Mouse (Mus musculus): ENCODE results near the gene Tbxa2r. TPM values are rescaled to one million over a fixed set of nuclear protein-coding genes. Genes with fewer than 3 reads are reported as not detected.

Tbxa2r gene
- polyA plus RNA-seq, 1 experiment from 2014 or later, result 2.3 TPM

GRCm38 (mm10) chr10:81303258-81303657 is 25.3 kb upstream of the Tbxa2r start:
- Histone ChIP-seq H3K4me3 (ENCODE audit: low read depth, low read length) (no peak overlapping the region), H3K9me3 (ENCODE audit: control insufficient read depth, low read length) (no peaks in the 10 kb centered on the region), H3K4me1 (replicated peaks; ENCODE audit: control insufficient read depth, insufficient read depth, low read length) (no peaks in the 10 kb centered on the region; the same call in 1 of the 2 replicates), H3K4me2 (replicated peaks; ENCODE audit: low read depth, low read length) (no peak overlapping the region), H3K36me3 (ENCODE audit: control insufficient read depth, insufficient read depth, low read length) (peaks cover 9% of the 10 kb centered on the region; the same call in 1 of the 2 replicates), H3K27ac (ENCODE audit: low read depth, low read length) (no peak overlapping the region), H3K27me3 (ENCODE audit: control insufficient read depth, insufficient read depth, low read length) (no peaks in the 10 kb centered on the region), H3K9ac (ENCODE audit: low read depth, low read length) (no peak overlapping the region)
- DNase-seq (ENCODE audit: low spot score), result no peak
- ATAC-seq (ENCODE audit: low FRiP score), result no peak
- 74% methylated on average over 10 of the region's 10 CpGs for WGBS

- Histone ChIP-seq H3K9ac (ENCODE audit: low read depth, low read length) (no peak overlapping the region), H3K4me3 (ENCODE audit: low read depth, low read length) (no peak overlapping the region), H3K9me3 (ENCODE audit: control insufficient read depth, low read length) (no peaks in the 10 kb centered on the region), H3K27me3 (ENCODE audit: control insufficient read depth, insufficient read depth, low read length) (no peaks in the 10 kb centered on the region), H3K36me3 (ENCODE audit: control insufficient read depth, insufficient read depth, low read length) (peaks cover 12% of the 10 kb centered on the region), H3K4me1 (replicated peaks; ENCODE audit: control insufficient read depth, insufficient read depth, low read length) (no peaks in the 10 kb centered on the region; the same call in 1 of the 2 replicates), H3K4me2 (replicated peaks; ENCODE audit: low read depth, low read length) (no peak overlapping the region), H3K27ac (ENCODE audit: low read depth, low read length) (no peak overlapping the region)
- ATAC-seq (ENCODE audit: low FRiP score) (no peak), DNase-seq (ENCODE audit: low spot score) (no peak)
- WGBS, result 78% methylated on average over 7 of the region's 7 CpGs
Measured at GRCm38 (mm10) chr10:81303761-81304160, 24.8 kb upstream of the Tbxa2r start.

GRCm38 (mm10) chr10:81304597-81305238 is 23.8 kb upstream of the Tbxa2r start:
- H3K9ac ChIP-seq (ENCODE audit: low read depth, low read length), result no peak overlapping the region
- ATAC-seq (ENCODE audit: low FRiP score) (0 out of 2 replicates have a peak, but pooled peaks have one; percentile 44), DNase-seq (ENCODE audit: low spot score) (peak; percentile 61)
- H3K9me3 ChIP-seq (ENCODE audit: control insufficient read depth, low read length), result no peaks in the 10 kb centered on the region
- H3K36me3 ChIP-seq (ENCODE audit: control insufficient read depth, insufficient read depth, low read length), result peaks cover 18% of the 10 kb centered on the region
- WGBS, result 28% methylated on average over 5 of the region's 9 CpGs
- H3K27me3 ChIP-seq (ENCODE audit: control insufficient read depth, insufficient read depth, low read length), result no peaks in the 10 kb centered on the region
- H3K4me3 ChIP-seq (ENCODE audit: low read depth, low read length), result no peak overlapping the region
- H3K4me1 ChIP-seq (replicated peaks; ENCODE audit: control insufficient read depth, insufficient read depth, low read length), result no peaks in the 10 kb centered on the region; the same call in 1 of the 2 replicates
- H3K4me2 ChIP-seq (replicated peaks; ENCODE audit: low read depth, low read length), result no peak overlapping the region
- no peak overlapping the region for H3K27ac ChIP-seq (ENCODE audit: low read depth, low read length)

- no peak overlapping the region for H3K4me3 ChIP-seq (ENCODE audit: low read depth, low read length)
- DNase-seq (ENCODE audit: low spot score) (no peak), ATAC-seq (ENCODE audit: low FRiP score) (no peak)
- no peaks in the 10 kb centered on the region for H3K27me3 ChIP-seq (ENCODE audit: control insufficient read depth, insufficient read depth, low read length)
- H3K9me3 ChIP-seq (ENCODE audit: control insufficient read depth, low read length), result no peaks in the 10 kb centered on the region
- H3K4me2 ChIP-seq (replicated peaks; ENCODE audit: low read depth, low read length), result no peak overlapping the region
- H3K9ac ChIP-seq (ENCODE audit: low read depth, low read length), result no peak overlapping the region
- peaks cover 18% of the 10 kb centered on the region for H3K36me3 ChIP-seq (ENCODE audit: control insufficient read depth, insufficient read depth, low read length)
- no peaks in the 10 kb centered on the region for H3K4me1 ChIP-seq (replicated peaks; ENCODE audit: control insufficient read depth, insufficient read depth, low read length)
- 94% methylated on average over 14 of the region's 14 CpGs for WGBS
- H3K27ac ChIP-seq (ENCODE audit: low read depth, low read length), result no peak overlapping the region; the same call in 1 of the 2 replicates
Measured at GRCm38 (mm10) chr10:81305663-81306062, 22.9 kb upstream of the Tbxa2r start.

- Histone ChIP-seq H3K4me2 (replicated peaks; ENCODE audit: low read depth, low read length) (no peak overlapping the region), H3K9ac (ENCODE audit: low read depth, low read length) (no peak overlapping the region), H3K27me3 (ENCODE audit: control insufficient read depth, insufficient read depth, low read length) (no peaks in the 10 kb centered on the region), H3K27ac (ENCODE audit: low read depth, low read length) (no peak overlapping the region), H3K4me1 (replicated peaks; ENCODE audit: control insufficient read depth, insufficient read depth, low read length) (no peaks in the 10 kb centered on the region), H3K9me3 (ENCODE audit: control insufficient read depth, low read length) (no peaks in the 10 kb centered on the region), H3K36me3 (ENCODE audit: control insufficient read depth, insufficient read depth, low read length) (peaks cover 22% of the 10 kb centered on the region), H3K4me3 (ENCODE audit: low read depth, low read length) (no peak overlapping the region)
- DNase-seq (ENCODE audit: low spot score) (no peak), ATAC-seq (ENCODE audit: low FRiP score) (no peak)
- WGBS, result 93% methylated on average over 12 of the region's 12 CpGs
Measured at GRCm38 (mm10) chr10:81306173-81306668, 22.3 kb upstream of the Tbxa2r start.

GRCm38 (mm10) chr10:81306837-81307682 is 21.5 kb upstream of the Tbxa2r start:
- WGBS, result 93% methylated on average over 21 of the region's 21 CpGs
- no peak for ATAC-seq (ENCODE audit: low FRiP score)
- DNase-seq (ENCODE audit: low spot score), result no peak

GRCm38 (mm10) chr10:81309571-81309970 is 19.0 kb upstream of the Tbxa2r start:
- ATAC-seq (ENCODE audit: low FRiP score) (no peak), DNase-seq (ENCODE audit: low spot score) (no peak)
- Histone ChIP-seq H3K9me3 (ENCODE audit: control insufficient read depth, low read length) (no peaks in the 10 kb centered on the region), H3K36me3 (ENCODE audit: control insufficient read depth, insufficient read depth, low read length) (peaks cover 36% of the 10 kb centered on the region), H3K4me3 (ENCODE audit: low read depth, low read length) (no peak overlapping the region), H3K4me2 (replicated peaks; ENCODE audit: low read depth, low read length) (no peak overlapping the region), H3K9ac (ENCODE audit: low read depth, low read length) (no peak overlapping the region), H3K27ac (ENCODE audit: low read depth, low read length) (no peak overlapping the region), H3K27me3 (ENCODE audit: control insufficient read depth, insufficient read depth, low read length) (no peaks in the 10 kb centered on the region), H3K4me1 (replicated peaks; ENCODE audit: control insufficient read depth, insufficient read depth, low read length) (no peaks in the 10 kb centered on the region)
- 91% methylated on average over 5 of the region's 5 CpGs for WGBS

More at GRCm38 (mm10) chr10:81306837-81307682, 21.5 kb upstream of the Tbxa2r start:
- Histone ChIP-seq H3K9ac (ENCODE audit: low read depth, low read length) (no peak overlapping the region), H3K4me3 (ENCODE audit: low read depth, low read length) (no peak overlapping the region), H3K27ac (ENCODE audit: low read depth, low read length) (no peak overlapping the region), H3K4me2 (replicated peaks; ENCODE audit: low read depth, low read length) (no peak overlapping the region), H3K4me1 (replicated peaks; ENCODE audit: control insufficient read depth, insufficient read depth, low read length) (no peaks in the 10 kb centered on the region), H3K9me3 (ENCODE audit: control insufficient read depth, low read length) (no peaks in the 10 kb centered on the region), H3K27me3 (ENCODE audit: control insufficient read depth, insufficient read depth, low read length) (no peaks in the 10 kb centered on the region), H3K36me3 (ENCODE audit: control insufficient read depth, insufficient read depth, low read length) (peaks cover 30% of the 10 kb centered on the region)

GRCm38 (mm10) chr10:81313581-81313980 is 14.9 kb upstream of the Tbxa2r start:
- Histone ChIP-seq H3K4me3 (ENCODE audit: low read depth, low read length) (no peak overlapping the region), H3K4me2 (replicated peaks; ENCODE audit: low read depth, low read length) (no peak overlapping the region), H3K27ac (ENCODE audit: low read depth, low read length) (no peak overlapping the region), H3K9ac (ENCODE audit: low read depth, low read length) (no peak overlapping the region), H3K27me3 (ENCODE audit: control insufficient read depth, insufficient read depth, low read length) (no peaks in the 10 kb centered on the region), H3K4me1 (replicated peaks; ENCODE audit: control insufficient read depth, insufficient read depth, low read length) (peaks cover 3% of the 10 kb centered on the region; the same call in 1 of the 2 replicates), H3K9me3 (ENCODE audit: control insufficient read depth, low read length) (no peaks in the 10 kb centered on the region), H3K36me3 (ENCODE audit: control insufficient read depth, insufficient read depth, low read length) (peaks cover 26% of the 10 kb centered on the region)
- ATAC-seq (ENCODE audit: low FRiP score) (no peak), DNase-seq (ENCODE audit: low spot score) (no peak)
- WGBS, result 94% methylated on average over 13 of the region's 13 CpGs
